ENCODE assay signal across 8 mouse cellular contexts in genomic region chr11:54984085-54984484, GRCm38 (mm10). TPM values are rescaled to one million over a fixed set of nuclear protein-coding genes. Genes with fewer than 3 reads are reported as not detected.
DNase-seq lines count a peak whose midpoint lies in the region; ATAC-seq and TF ChIP-seq lines count a peak whose summit lies in the region.

No protein-coding gene starts in this region.

- peak; percentile 98 for TF ChIP-seq CTCF in layer of hippocampus, adult 2 months (conservative IDR thresholded peaks at IDR 0.05)

- DNase-seq in gastrocnemius, adult 18-20 months (ENCODE audit: low spot score), result peak; percentile 78
- DNase-seq in gastrocnemius, postnatal 25 days, result no peak
- peak; percentile 53 for DNase-seq in T-cell, adult 2 months (ENCODE audit: low spot score)
- peak; percentile 76 to 90 for DNase-seq in cerebellum, postnatal 25 days
- DNase-seq in layer of hippocampus, adult 2 months (ENCODE audit: low spot score in 2 of 2), result peak; percentile 67 to 83
- peak; percentile 84 for DNase-seq in lung, postnatal 10 days
- peak; percentile 29 to 70 for DNase-seq in spleen, postnatal 14 days (ENCODE audit: low spot score in 2 of 2)

- ATAC-seq in granulocyte monocyte progenitor cell, adult 5-6 weeks (replicated peaks; ENCODE audit: poor library complexity, severe bottlenecking), result 0 out of 2 replicates have a peak, but pooled peaks have one; percentile 35

- no peak overlapping the region for H3K27ac ChIP-seq in layer of hippocampus, adult 2 months

- H3K4me3 ChIP-seq in layer of hippocampus, adult 2 months, result no peak overlapping the region

RNA-seq across cellular contexts. Expression of gene Tnip1, which starts 21.4 kb away (rescaled TPM):
- total RNA-seq in gastrocnemius, adult 18-20 months (2021), result 10 to 100 TPM; 35.9 to 36.3 TPM
- 10 to 100 TPM; 27.6 to 31.9 TPM for total RNA-seq in gastrocnemius, postnatal 25 days (2021)
- 27.7 and 48.9 TPM in 2 replicates for total RNA-seq in granulocyte monocyte progenitor cell, adult 5-6 weeks (2014; fragmentation: Nextera tagmentation)
- total RNA-seq in granulocyte monocyte progenitor cell, adult 5-6 weeks (2017), result 25.3 and 28.0 TPM in 2 replicates
- total RNA-seq in layer of hippocampus, adult 2 months (2021), result 10 to 100 TPM; 33.0 to 33.1 TPM

RNA-seq across cellular contexts. Expression of gene Anxa6, which starts 49.2 kb away (rescaled TPM):
- 100 to 1,000 TPM; 169 to 174 TPM for total RNA-seq in gastrocnemius, adult 18-20 months (2021)
- total RNA-seq in gastrocnemius, postnatal 25 days (2021), result 100 to 1,000 TPM; 180 to 209 TPM
- 61.0 and 65.6 TPM in 2 replicates for total RNA-seq in granulocyte monocyte progenitor cell, adult 5-6 weeks (2014; fragmentation: Nextera tagmentation)
- 70.8 and 77.7 TPM in 2 replicates for total RNA-seq in granulocyte monocyte progenitor cell, adult 5-6 weeks (2017)
- 100 to 1,000 TPM; 100 to 103 TPM for total RNA-seq in layer of hippocampus, adult 2 months (2021)
